Mouse (Mus musculus) small intestine, adult 2 months (tissue): Measurements from ENCODE around the gene Abat.

Experiments used
- CTCF ChIP-seq: fragments of 200-500 bp; IDR thresholded peaks from 2 replicates; pipeline ENCODE4 v1.5.1; 2012; ENCODE audit warnings: low read depth, mild to moderate bottlenecking, control low read depth, inconsistent platforms, low read length, moderate library complexity, mixed read lengths; ENCODE audit not compliant: insufficient replicate concordance, insufficient read length; ENCODE audit errors: extremely low read depth
- POLR2A ChIP-seq: fragments of 200-500 bp; IDR thresholded peaks from 2 replicates; pipeline ENCODE4 v1.6.1; 2012; ENCODE audit warnings: low read depth, mild to moderate bottlenecking, control low read depth, inconsistent platforms, low read length, moderate library complexity

GRCm38 (mm10) chr16:8532461-8532860 lies 19.2 kb downstream of the Abat start:
- no peak for TF ChIP-seq POLR2A
- no peak for TF ChIP-seq CTCF
